Mouse (Mus musculus): ENCODE measurements around the gene Draxin.
"Not testable (repeated sequence)": the region's sequence is repeated elsewhere in the genome, so short reads cannot be mapped to it uniquely, and the experiment has no call there.

Draxin gene

DNA sequence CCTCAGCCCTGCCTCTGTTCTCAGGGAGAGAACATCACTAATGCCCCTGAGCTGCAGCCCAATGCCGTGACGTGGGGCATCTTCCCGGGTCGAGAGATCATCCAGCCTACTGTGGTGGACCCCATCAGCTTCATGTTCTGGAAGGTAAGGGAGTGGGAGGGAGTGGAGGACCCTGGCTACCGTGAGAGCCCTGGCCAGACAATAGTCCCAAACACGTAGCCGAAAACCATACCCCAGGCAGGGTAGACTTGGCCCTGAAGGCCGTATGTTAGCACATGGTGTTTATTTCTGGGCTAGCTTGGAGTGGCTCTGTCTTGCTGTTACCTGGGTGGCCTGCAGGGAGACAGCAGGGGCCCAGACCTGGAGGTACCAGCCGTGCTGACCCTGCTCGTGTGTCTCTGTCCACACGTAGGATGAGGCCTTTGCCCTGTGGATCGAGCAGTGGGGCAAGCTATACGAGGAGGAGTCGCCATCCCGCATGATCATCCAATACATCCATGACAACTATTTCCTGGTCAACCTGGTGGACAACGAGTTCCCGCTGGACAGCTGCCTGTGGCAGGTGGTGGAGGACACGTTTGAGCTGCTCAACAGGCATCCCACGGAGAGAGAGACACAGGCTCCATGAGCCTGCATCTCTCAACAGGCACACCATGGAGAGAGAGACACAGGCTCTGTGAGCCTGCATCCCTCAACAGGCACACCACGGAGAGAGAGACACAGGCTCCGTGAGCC lies 75.4 kb downstream of the Draxin start:
- peak in 1 of 2 experiments; percentile 44 for DNase-seq

DNA sequence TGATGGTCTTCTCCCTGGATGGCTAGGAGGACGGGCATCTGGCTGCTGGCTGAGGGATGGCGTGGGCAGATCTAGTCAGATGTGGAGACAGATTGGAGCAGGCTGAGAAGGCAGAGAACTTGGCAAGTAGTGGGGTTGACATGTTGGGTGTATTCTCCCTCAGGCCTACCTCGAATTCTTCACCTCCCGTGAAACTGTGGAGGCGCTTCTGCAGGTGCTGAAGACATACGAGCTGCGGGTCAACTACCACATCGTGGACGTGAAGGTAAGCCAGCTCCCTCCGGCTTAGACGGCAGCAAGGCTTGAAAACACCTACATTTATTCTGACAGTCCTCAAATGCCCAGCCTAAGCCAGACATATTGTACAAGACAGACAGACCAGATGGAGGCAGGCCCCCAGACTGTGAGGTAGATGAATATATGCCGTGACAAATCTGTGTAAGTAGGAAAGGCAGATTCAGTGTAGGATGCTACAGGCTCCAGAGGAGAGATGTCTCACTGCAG lies 77.0 kb downstream of the Draxin start:
- DNase-seq: no peak

DNA sequence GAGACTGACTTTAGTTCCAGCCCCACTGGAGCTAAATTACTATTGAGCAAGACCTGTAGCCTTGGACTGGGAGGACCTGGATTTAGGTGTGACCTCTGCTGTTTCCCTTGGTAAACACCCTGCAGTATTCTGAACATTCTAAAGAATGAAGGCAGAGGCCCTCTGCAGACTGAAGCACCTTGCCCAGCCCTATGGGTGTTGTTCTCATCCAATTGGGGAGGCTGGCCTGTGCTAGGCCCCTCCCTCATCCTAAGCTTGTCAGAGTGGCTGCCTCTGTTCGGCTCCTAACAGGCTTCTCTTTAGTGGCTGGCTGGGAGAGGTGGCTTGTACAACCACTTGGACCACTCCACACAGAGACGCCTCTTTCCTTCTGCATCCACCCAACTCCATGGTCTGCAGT lies 77.5 kb downstream of the Draxin start:
- DNase-seq: no peak

DNA sequence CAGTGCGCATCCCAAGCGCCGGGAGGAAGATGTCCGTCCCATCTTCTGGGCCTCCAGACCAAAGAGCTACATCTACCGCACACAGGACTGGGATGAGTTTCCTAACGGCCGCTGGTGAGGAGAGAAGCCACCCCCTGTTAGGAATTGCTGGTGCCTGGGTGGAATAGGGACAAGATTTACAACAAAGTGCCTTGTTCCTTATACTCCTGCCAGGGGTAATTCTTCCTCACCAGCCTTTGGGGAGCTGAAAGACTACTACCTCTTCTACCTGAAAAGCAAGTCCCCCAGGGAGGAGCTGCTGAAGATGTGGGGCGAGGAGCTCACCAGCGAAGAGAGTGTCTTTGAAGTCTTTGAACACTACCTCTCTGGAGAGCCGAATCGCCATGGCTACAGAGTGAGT lies 78.6 kb downstream of the Draxin start:
- DNase-seq: no peak

DNA sequence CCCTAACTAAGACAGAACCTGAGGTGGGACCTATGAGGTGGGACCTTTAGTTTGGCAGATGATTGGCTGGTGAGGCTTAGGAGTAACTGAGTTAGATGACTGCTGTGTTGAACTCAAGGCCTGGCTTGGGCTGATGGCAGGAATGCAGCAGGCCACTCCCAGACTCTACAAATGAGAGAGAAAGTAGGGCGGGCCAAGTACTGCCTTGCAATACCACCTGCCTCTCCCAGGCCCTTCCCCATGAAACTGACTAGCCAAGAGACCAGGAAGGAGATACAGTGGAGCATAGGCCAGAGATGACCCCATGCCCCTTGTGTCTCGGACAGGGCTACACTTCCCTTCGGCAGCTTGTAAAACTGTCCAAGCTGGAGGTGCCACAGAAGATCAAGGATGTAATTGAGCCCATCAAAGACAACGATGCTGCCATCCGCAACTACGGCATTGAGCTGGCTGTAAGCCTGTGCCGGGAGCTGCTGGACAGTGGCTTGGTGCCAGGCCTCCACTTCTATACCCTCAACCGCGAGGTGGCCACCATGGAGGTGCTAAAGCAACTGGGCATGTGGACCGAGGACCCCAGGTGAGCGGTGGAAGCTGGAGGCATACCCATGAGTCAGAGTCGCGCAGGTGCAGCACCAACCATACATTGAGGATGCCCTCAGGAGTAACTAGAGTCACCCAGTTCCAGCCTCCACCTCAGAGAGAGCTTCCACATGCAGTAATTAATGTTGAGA lies 79.3 kb downstream of the Draxin start:
- DNase-seq: no peak

DNA sequence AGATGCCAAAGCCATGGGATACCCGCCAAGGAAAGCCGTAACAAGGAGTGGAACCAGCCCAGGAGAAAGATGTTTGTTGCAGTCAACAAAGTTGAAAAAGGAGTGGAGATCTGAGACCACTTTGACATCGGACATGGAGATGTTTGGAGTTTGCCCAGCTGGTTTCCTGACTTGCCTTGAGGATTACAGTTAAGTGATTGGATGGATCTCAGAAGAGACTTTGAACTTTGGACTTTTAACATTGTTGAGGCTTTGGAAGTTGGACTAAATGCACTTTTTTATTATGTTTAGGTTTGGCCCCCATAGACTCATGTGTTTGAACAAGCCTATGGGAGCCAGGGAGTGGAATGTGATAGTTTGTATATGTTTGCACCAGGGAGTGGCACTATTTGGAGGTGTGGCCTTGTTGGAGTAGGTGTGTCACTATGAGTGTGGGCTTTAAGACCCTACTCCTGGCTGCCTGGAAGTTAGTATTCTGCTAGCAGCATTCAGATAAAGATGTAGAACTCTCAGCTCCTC lies 80.0 kb downstream of the Draxin start:
- DNase-seq: not testable (repeated sequence)
